Mouse (Mus musculus) ES-Bruce4 (cell line): ENCODE measurements around the gene Ptpn21.

ENCODE experiments used
- CTCF ChIP-seq: IDR thresholded peaks from one replicate; pipeline ENCODE4 v1.8.1; 2011; ENCODE audit warnings: low read depth, low read length
- EP300 ChIP-seq: IDR thresholded peaks from 2 replicates; pipeline ENCODE4 v1.6.1; 2011; ENCODE audit warnings: low read depth, low read length; ENCODE audit not compliant: insufficient read depth

GRCm38 (mm10) chr12:98746131-98746530, 8.9 kb upstream of the Ptpn21 start:
- no peak for TF ChIP-seq EP300
- peak; percentile 85 for TF ChIP-seq CTCF
